8 mouse cellular contexts compared by ENCODE assay signal in the genomic region with DNA sequence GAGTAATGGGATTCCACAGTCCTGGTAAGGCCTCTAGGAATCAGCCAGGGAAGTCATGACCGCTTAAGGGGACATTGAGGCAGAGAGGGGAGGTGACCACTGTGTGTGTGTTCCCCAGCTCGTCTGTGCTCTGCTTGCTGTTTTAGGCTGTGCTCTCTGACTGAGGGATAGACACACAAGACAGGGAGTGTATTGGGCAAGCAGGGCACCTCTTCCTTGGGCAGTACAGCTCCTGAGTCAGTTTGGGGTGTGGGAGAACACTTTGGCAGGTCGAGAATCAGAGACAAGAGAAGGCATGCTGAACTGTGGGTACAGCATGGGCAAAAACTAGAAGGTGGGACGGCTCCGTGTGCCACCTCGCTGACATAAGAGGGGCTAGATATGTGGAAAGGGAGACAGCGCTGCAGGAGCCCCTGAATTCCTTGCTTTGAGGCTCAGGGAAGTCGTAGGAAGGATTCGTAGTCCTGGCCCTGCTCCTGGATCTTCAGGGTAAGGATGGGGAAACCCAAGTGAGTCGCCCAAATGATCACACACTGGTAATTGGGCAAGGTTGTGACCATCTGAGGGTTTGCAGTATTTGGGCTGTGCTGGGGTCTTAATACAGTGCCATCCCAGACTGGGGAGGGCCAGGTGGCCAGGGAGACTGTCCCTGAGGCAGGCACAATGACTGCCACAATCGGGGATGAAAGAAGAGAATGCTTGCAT. TPM values are rescaled to one million over a fixed set of nuclear protein-coding genes. Genes with fewer than 3 reads are reported as not detected.
DNase-seq lines count a peak whose midpoint lies in the region; ATAC-seq and TF ChIP-seq lines count a peak whose summit lies in the region.

No protein-coding gene starts in this region.

- no peaks in the 10 kb centered on the region for H3K36me3 ChIP-seq in heart, embryonic 11.5 days (ENCODE audit: control insufficient read depth, insufficient read depth, low read length)
- no peaks in the 10 kb centered on the region for H3K36me3 ChIP-seq in heart, postnatal 0 days (replicated peaks; ENCODE audit: control insufficient read depth, insufficient read depth, low read length)
- no peaks in the 10 kb centered on the region for H3K36me3 ChIP-seq in midbrain, embryonic 10.5 days

- intact Hi-C loops in heart, postnatal 25 days (cut with DNase I): loop anchor here (2.0 kb wide), 1 partner anchor 60 kb away; no protein-coding TSS in a partner anchor

- no peak overlapping the region for H3K27ac ChIP-seq in heart, embryonic 11.5 days (ENCODE audit: low read depth, low read length)
- 0 out of 2 replicates have a peak overlapping the region, but pooled peaks have one; percentile 30 for H3K27ac ChIP-seq in heart, postnatal 0 days (ENCODE audit: low read depth)
- peak overlapping the region; percentile 85; the same call in 1 of the 2 replicates for H3K27ac ChIP-seq in midbrain, embryonic 10.5 days (replicated peaks)

- no peaks in the 10 kb centered on the region for H3K9me3 ChIP-seq in heart, embryonic 11.5 days (replicated peaks; ENCODE audit: control insufficient read depth, low read length)
- H3K9me3 ChIP-seq in heart, postnatal 0 days (replicated peaks; ENCODE audit: control insufficient read depth, low read length): no peaks in the 10 kb centered on the region
- H3K9me3 ChIP-seq in midbrain, embryonic 10.5 days (replicated peaks): no peaks in the 10 kb centered on the region

- TF ChIP-seq CTCF in heart, postnatal 0 days (IDR thresholded peaks at IDR 0.05; ENCODE audit: low read depth): no peak

- TF ChIP-seq EP300 in heart, postnatal 0 days (IDR thresholded peaks at IDR 0.05; ENCODE audit: low read depth): no peak

- ATAC-seq in heart, embryonic 11.5 days (replicated peaks; ENCODE audit: insufficient number of reproducible peaks, low FRiP score, low TSS enrichment): no peak
- no peak for ATAC-seq in heart, postnatal 0 days (ENCODE audit: insufficient read depth, low read depth)
- ATAC-seq in megakaryocyte-erythroid progenitor cell, adult 5-6 weeks (replicated peaks; ENCODE audit: low FRiP score, low TSS enrichment, poor library complexity, severe bottlenecking): no peak

- WGBS in heart, embryonic 11.5 days (ENCODE audit: insufficient replicate concordance): 73% methylated on average over 11 of the region's 11 CpGs
- WGBS in heart, postnatal 0 days: 80% methylated on average over 11 of the region's 11 CpGs
- 75% methylated on average over 11 of the region's 11 CpGs for WGBS in midbrain, embryonic 10.5 days

- H3K9ac ChIP-seq in heart, embryonic 11.5 days (ENCODE audit: low read depth, low read length): peak overlapping the region; percentile 73; the same call in 1 of the 2 replicates
- H3K9ac ChIP-seq in heart, postnatal 0 days (replicated peaks; ENCODE audit: low read depth, low read length): peak overlapping the region; percentile 68; the same call in 1 of the 2 replicates

- peak overlapping the region; percentile 85 for H3K4me2 ChIP-seq in heart, embryonic 11.5 days
- peak overlapping the region; percentile 71 for H3K4me2 ChIP-seq in heart, postnatal 0 days (ENCODE audit: low read depth, low read length)

- peak overlapping the region; percentile 54; the same call in 1 of the 2 replicates for H3K4me3 ChIP-seq in heart, embryonic 11.5 days (ENCODE audit: low read depth, low read length)
- peak overlapping the region; percentile 57 for H3K4me3 ChIP-seq in heart, postnatal 0 days (ENCODE audit: low read depth, low read length)
- H3K4me3 ChIP-seq in midbrain, embryonic 10.5 days: peak overlapping the region; percentile 74

- no peak for DNase-seq in heart, postnatal 25 days (ENCODE audit: low spot score)
- DNase-seq in NIH3T3 (ENCODE audit: low read depth): peak; percentile 16
- no peak for DNase-seq in heart, postnatal 0 days (ENCODE audit: low spot score)
- DNase-seq in midbrain, embryonic 10.5 days (ENCODE audit: low spot score): no peak
- no peak for DNase-seq in right cerebral cortex, postnatal 10 days (ENCODE audit: low spot score in 2 of 2)
- DNase-seq in c-Kit-positive CD71-positive TER-119-positive erythroid progenitor cells, embryonic 14.5 days (ENCODE audit: low spot score): no peak

- peaks cover 11% of the 10 kb centered on the region for H3K27me3 ChIP-seq in heart, embryonic 11.5 days (ENCODE audit: control insufficient read depth, insufficient read depth, low read length)
- no peaks in the 10 kb centered on the region for H3K27me3 ChIP-seq in heart, postnatal 0 days (ENCODE audit: control insufficient read depth, insufficient read depth, low read length)
- H3K27me3 ChIP-seq in midbrain, embryonic 10.5 days (ENCODE audit: low read depth, poor library complexity, severe bottlenecking): peaks cover 56% of the 10 kb centered on the region

- peaks cover 16% of the 10 kb centered on the region for H3K4me1 ChIP-seq in heart, embryonic 11.5 days (ENCODE audit: control insufficient read depth, insufficient read depth, low read length)
- peaks cover 29% of the 10 kb centered on the region for H3K4me1 ChIP-seq in heart, postnatal 0 days (ENCODE audit: control insufficient read depth, insufficient read depth)
- peaks cover 37% of the 10 kb centered on the region for H3K4me1 ChIP-seq in midbrain, embryonic 10.5 days

RNA-seq across cellular contexts. Expression of gene Il4ra, which starts 1.1 kb away (rescaled TPM):
- polyA plus RNA-seq in heart, embryonic 11.5 days (2014; fragmentation: Nextera tagmentation; extraction: Ambion mirVana): 1.5 and 1.6 TPM in 2 replicates
- 10 to 100 TPM; 13.3 to 18.6 TPM for total RNA-seq in heart, postnatal 25 days (2021)
- 19.5 and 30.7 TPM in 2 replicates for total RNA-seq in heart, postnatal 0 days (2014; rRNA removed; ENCODE audit: low replicate concordance)
- polyA plus RNA-seq in heart, postnatal 0 days (2015; fragmentation: Nextera tagmentation; extraction: Ambion mirVana): 4.8 and 5.1 TPM in 2 replicates
- polyA plus RNA-seq in midbrain, embryonic 10.5 days (2016; fragmentation: Nextera tagmentation; extraction: Ambion mirVana): 5.5 and 6.9 TPM in 2 replicates
- total RNA-seq in megakaryocyte-erythroid progenitor cell, adult 5-6 weeks (2014; fragmentation: Nextera tagmentation): 1.8 and 2.0 TPM in 2 replicates
- 2.2 and 3.2 TPM in 2 replicates for total RNA-seq in megakaryocyte-erythroid progenitor cell, adult 5-6 weeks (2017)

RNA-seq across cellular contexts. Expression of gene Il21r, which starts 50.2 kb away (rescaled TPM):
- 0.10 TPM in 1 of 2 replicates, not detected in the other for polyA plus RNA-seq in heart, embryonic 11.5 days (2014; fragmentation: Nextera tagmentation; extraction: Ambion mirVana)
- total RNA-seq in heart, postnatal 25 days (2021): under 1 TPM; 0.29 to 0.67 TPM
- total RNA-seq in heart, postnatal 0 days (2014; rRNA removed; ENCODE audit: low replicate concordance): 0.19 TPM in 1 of 2 replicates, not detected in the other
- 0.12 and 0.19 TPM in 2 replicates for polyA plus RNA-seq in heart, postnatal 0 days (2015; fragmentation: Nextera tagmentation; extraction: Ambion mirVana)
- 0.53 and 0.58 TPM in 2 replicates for polyA plus RNA-seq in midbrain, embryonic 10.5 days (2016; fragmentation: Nextera tagmentation; extraction: Ambion mirVana)
- total RNA-seq in megakaryocyte-erythroid progenitor cell, adult 5-6 weeks (2014; fragmentation: Nextera tagmentation): 0.74 and 1.8 TPM in 2 replicates
- total RNA-seq in megakaryocyte-erythroid progenitor cell, adult 5-6 weeks (2017): 0.04 and 2.1 TPM in 2 replicates
